Mouse (Mus musculus) limb, embryonic 14.5 days (tissue): ENCODE measurements around the gene Pla2g15. TPM values are rescaled to one million over a fixed set of nuclear protein-coding genes. Genes with fewer than 3 reads are reported as not detected.

Source experiments
- ATAC-seq: fragments of 200-750 bp; cut with Nextera tagmentation; 2 replicates; pipeline ENCODE4 v1.8.0; 2017; ENCODE audit warnings: low read depth, moderate number of reproducible peaks, moderate TSS enrichment; ENCODE audit not compliant: low FRiP score
- DNase-seq: peaks from one replicate; pipeline ENCODE4 v3.0.0-alpha.2; 2015; ENCODE audit warnings: low spot score
- H3K27ac ChIP-seq: fragments of 300-500 bp; sonication (generic); replicated peaks from 2 replicates; pipeline ENCODE4 v1.5.1; 2014; ENCODE audit warnings: low read depth, mild to moderate bottlenecking, low read length, moderate library complexity, mixed read lengths
- H3K27me3 ChIP-seq: fragments of 300-500 bp; sonication (generic); 2 replicates; pipeline ENCODE4 v1.6.1; 2014; ENCODE audit warnings: low read length, mixed read lengths; ENCODE audit not compliant: control insufficient read depth, insufficient read depth
- H3K36me3 ChIP-seq: fragments of 300-500 bp; sonication (generic); 2 replicates; pipeline ENCODE4 v1.6.1; 2014; ENCODE audit warnings: mild to moderate bottlenecking, low read length, moderate library complexity, mixed read lengths; ENCODE audit not compliant: control insufficient read depth, insufficient read depth
- H3K4me1 ChIP-seq: fragments of 300-500 bp; sonication (generic); 2 replicates; pipeline ENCODE4 v1.6.1; 2014; ENCODE audit warnings: antibody characterized with exemption, low read length, mixed read lengths; ENCODE audit not compliant: control insufficient read depth, insufficient read depth
- H3K4me2 ChIP-seq: fragments of 300-500 bp; sonication (generic); replicated peaks from 2 replicates; pipeline ENCODE4 v1.6.1; 2014; ENCODE audit warnings: low read depth, mild to moderate bottlenecking, low read length, moderate library complexity; ENCODE audit not compliant: severe bottlenecking
- H3K4me3 ChIP-seq: fragments of 300-500 bp; sonication (generic); replicated peaks from 2 replicates; pipeline ENCODE4 v1.5.1; 2014; ENCODE audit warnings: low read length
- H3K9ac ChIP-seq: fragments of 300-500 bp; sonication (generic); 2 replicates; pipeline ENCODE4 v1.6.1; 2014; ENCODE audit warnings: mild to moderate bottlenecking, low read depth, low read length, moderate library complexity; ENCODE audit not compliant: severe bottlenecking
- H3K9me3 ChIP-seq: fragments of 300-500 bp; sonication (generic); 2 replicates; pipeline ENCODE4 v1.6.1; 2016; ENCODE audit warnings: low read length; ENCODE audit not compliant: control insufficient read depth
- POLR2A ChIP-seq: fragments of 200-500 bp; IDR thresholded peaks from 2 replicates; pipeline ENCODE4 v1.8.0; 2012; ENCODE audit warnings: inconsistent platforms, mild to moderate bottlenecking, moderate library complexity, borderline replicate concordance; ENCODE audit not compliant: insufficient read depth, insufficient read length; ENCODE audit errors: extremely low read depth
- WGBS: fragments of 180-500 bp; shearing (Covaris S2); extraction: QIAGEN DNeasy Blood & Tissue Kit; methylation state at CpG from one replicate; pipeline ENCODE4 v1.1.7; 2014; 5-methylcytosine and 5-hydroxymethylcytosine counted together
- polyA plus RNA-seq, 2 experiments: library from polyadenylated mRNA; depleted of rRNA in 1 of 2; stranded (reverse) in 1 of 2; unstranded in 1 of 2; fragments of >200 nt; fragmentation: Nextera tagmentation in 1 of 2; extraction: Ambion mirVana in 1 of 2; gene quantifications; 2 replicates each; pipeline versions ENCODE4 v1.2.1 to v1.2.3; 2012 to 2014

Pla2g15 gene
- polyA plus RNA-seq, 2 experiments: 6.3 to 13.7 TPM

- no peak for TF ChIP-seq POLR2A
- Histone ChIP-seq H3K9ac (no peak overlapping the region), H3K9me3 (no peaks in the 10 kb centered on the region), H3K4me3 (no peak overlapping the region), H3K27me3 (no peaks in the 10 kb centered on the region), H3K27ac (no peak overlapping the region), H3K4me2 (no peak overlapping the region), H3K4me1 (no peaks in the 10 kb centered on the region), H3K36me3 (peaks cover 37% of the 10 kb centered on the region)
- DNase-seq: no peak
- WGBS: 95% methylated on average over 3 of the region's 3 CpGs
- no peak for ATAC-seq
These were observed 41.5 kb upstream of the Pla2g15 start for GRCm38 (mm10) chr8:106108729-106109128.

- Histone ChIP-seq H3K9ac (no peak overlapping the region), H3K27me3 (no peaks in the 10 kb centered on the region), H3K9me3 (no peaks in the 10 kb centered on the region), H3K27ac (no peak overlapping the region), H3K4me1 (no peaks in the 10 kb centered on the region), H3K4me2 (no peak overlapping the region), H3K36me3 (peaks cover 41% of the 10 kb centered on the region), H3K4me3 (no peak overlapping the region)
- 91% methylated on average over 2 of the region's 2 CpGs for whole genome bisulfite sequencing
- no peak for TF ChIP-seq POLR2A
- ATAC-seq: no peak
- no peak for DNase-seq
These were observed 38.2 kb upstream of the Pla2g15 start for GRCm38 (mm10) chr8:106112041-106112440.

- H3K27ac ChIP-seq: no peak overlapping the region
- no peak overlapping the region for H3K9ac ChIP-seq
- H3K4me2 ChIP-seq: no peak overlapping the region
- no peaks in the 10 kb centered on the region for H3K9me3 ChIP-seq
- H3K4me1 ChIP-seq: no peaks in the 10 kb centered on the region
- DNase-seq (no peak), ATAC-seq (peak; percentile 53; the same call in 1 of the 2 replicates)
- no peak for TF ChIP-seq POLR2A
- H3K27me3 ChIP-seq: no peaks in the 10 kb centered on the region
- 84% methylated on average over 1 of the region's 1 CpGs for WGBS
- H3K36me3 ChIP-seq: peaks cover 45% of the 10 kb centered on the region
- no peak overlapping the region for H3K4me3 ChIP-seq
These were observed 37.7 kb upstream of the Pla2g15 start for GRCm38 (mm10) chr8:106112514-106112913.

GRCm38 (mm10) chr8:106115897-106116296, 34.3 kb upstream of the Pla2g15 start:
- no peaks in the 10 kb centered on the region for H3K9me3 ChIP-seq
- 96% methylated on average over 3 of the region's 3 CpGs for WGBS
- H3K27me3 ChIP-seq: no peaks in the 10 kb centered on the region
- H3K9ac ChIP-seq: no peak overlapping the region
- H3K4me3 ChIP-seq: no peak overlapping the region
- DNase-seq (no peak), ATAC-seq (no peak)
- no peaks in the 10 kb centered on the region for H3K4me1 ChIP-seq
- no peak overlapping the region for H3K4me2 ChIP-seq
- H3K27ac ChIP-seq: no peak overlapping the region
- TF ChIP-seq POLR2A: no peak
- peaks cover 45% of the 10 kb centered on the region for H3K36me3 ChIP-seq

- H3K27ac ChIP-seq: no peak overlapping the region
- no peaks in the 10 kb centered on the region for H3K27me3 ChIP-seq
- DNase-seq (no peak), ATAC-seq (no peak)
- H3K36me3 ChIP-seq: peaks cover 46% of the 10 kb centered on the region
- H3K4me2 ChIP-seq: no peak overlapping the region
- 95% methylated on average over 3 of the region's 3 CpGs for WGBS
- H3K4me3 ChIP-seq: no peak overlapping the region
- H3K9me3 ChIP-seq: no peaks in the 10 kb centered on the region
- no peaks in the 10 kb centered on the region for H3K4me1 ChIP-seq
- H3K9ac ChIP-seq: no peak overlapping the region
- TF ChIP-seq POLR2A: no peak
These were observed 26.8 kb upstream of the Pla2g15 start for GRCm38 (mm10) chr8:106123443-106123842.

- no peak overlapping the region for H3K4me3 ChIP-seq
- H3K4me1 ChIP-seq: no peaks in the 10 kb centered on the region
- no peak overlapping the region for H3K9ac ChIP-seq
- no peaks in the 10 kb centered on the region for H3K9me3 ChIP-seq
- H3K36me3 ChIP-seq: peaks cover 48% of the 10 kb centered on the region
- DNase-seq (no peak), ATAC-seq (no peak)
- no peaks in the 10 kb centered on the region for H3K27me3 ChIP-seq
- H3K27ac ChIP-seq: no peak overlapping the region
- 94% methylated on average over 1 of the region's 1 CpGs for WGBS
- no peak for TF ChIP-seq POLR2A
- no peak overlapping the region for H3K4me2 ChIP-seq
These were observed 24.1 kb upstream of the Pla2g15 start for GRCm38 (mm10) chr8:106126055-106126454.
